Mouse (Mus musculus): ENCODE data around the gene Tex2.
A peak's percentile ranks its signal among the peaks of the same experiment; 100 is the strongest.
"Not testable (repeated sequence)": the region's sequence is repeated elsewhere in the genome, so short reads cannot be mapped to it uniquely, and the experiment has no call there.

Gene Tex2

DNA sequence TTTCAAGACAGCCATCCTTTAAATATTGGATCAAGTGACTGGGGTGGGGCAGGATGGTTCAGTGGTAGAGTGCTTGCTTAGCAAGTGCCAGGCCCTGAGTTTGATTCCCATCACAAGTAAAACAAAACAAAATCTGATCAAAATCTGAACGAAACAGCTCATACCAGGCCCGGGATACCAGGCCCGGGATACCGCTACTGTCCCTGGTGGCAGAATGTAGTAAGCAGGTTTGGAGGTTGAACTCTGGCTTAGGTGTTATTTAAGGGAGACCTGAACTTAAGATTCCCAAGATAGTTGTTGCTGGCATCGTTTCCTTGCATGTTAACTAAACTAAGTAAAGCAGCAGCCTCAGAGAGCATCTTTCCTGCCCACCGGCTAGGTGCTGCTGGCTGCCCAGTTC, 107.0 kb downstream of the Tex2 start:
- no peak for DNase-seq (ENCODE audit: low spot score)

DNA sequence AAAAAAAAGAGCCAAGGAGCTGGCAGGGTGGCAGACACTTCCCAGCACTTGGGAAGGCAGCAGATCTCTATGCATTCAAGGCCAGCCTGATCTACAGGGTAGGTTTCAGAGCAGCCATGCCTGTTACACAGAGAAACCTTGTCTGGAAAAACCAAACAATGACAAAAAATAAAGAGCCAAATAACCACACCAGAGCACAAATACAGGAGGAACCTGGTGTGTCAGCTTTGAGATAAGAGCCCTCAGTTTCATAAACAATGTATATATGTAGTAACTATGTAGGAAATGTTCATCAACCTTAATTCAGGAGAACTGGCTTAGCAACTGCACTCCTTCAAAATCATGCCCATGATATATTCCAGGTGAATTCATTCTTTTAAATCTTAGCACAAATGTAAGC, 109.1 kb downstream of the Tex2 start:
- no peak for DNase-seq (ENCODE audit: low spot score)

DNA sequence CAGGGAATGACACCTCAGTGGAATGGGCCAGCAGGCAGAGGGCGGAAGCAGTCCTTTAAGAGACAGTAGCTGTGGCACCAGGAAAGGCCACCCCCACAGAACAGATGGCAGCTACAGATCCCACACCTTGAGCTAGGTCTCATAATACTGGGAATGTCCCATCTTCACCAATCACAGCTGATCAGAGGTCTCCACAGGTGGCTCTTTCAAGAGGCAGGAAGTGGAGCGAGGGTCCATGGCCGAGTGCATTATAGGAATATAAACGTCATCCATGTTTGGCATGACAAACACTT, 109.9 kb downstream of the Tex2 start:
- no peak for DNase-seq (ENCODE audit: low spot score)

DNA sequence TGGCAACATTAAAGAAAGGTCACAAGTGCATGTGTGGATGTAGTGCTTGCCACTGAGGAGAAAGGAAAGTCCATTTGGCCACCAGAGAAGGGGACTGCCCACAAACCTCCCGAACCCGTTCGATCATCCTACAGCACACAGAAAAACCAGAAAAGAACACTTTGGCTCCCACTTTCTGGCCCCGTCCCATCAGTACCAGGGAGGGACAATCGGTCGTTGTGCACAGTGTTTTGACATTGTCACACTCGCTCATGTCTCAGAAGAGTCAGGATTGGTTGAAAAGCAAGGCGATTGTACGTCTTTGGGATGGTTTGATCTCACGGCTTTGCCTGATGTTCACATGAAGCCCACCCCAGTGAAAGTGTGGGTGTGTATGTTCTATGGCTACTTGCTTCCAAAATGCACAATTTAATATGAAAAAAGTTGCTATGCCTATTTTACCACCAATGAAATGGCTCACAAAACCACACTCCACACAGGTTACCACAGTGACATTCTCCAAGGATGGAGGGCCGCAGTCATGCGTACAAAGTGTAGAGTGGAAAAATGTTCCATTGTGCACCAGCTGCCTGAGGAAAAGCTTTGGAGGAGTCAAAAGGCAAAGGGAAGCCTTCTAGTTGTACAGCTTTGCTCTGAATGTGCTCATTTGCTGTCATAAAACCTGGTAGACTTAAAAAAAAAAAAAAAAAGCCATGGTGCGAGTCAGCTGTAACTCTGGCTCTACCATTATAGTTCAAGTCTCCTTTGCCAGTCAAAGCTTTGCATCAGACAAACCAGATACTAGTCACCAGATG, 110.4 kb downstream of the Tex2 start:
- no peak for DNase-seq (ENCODE audit: low spot score)

DNA sequence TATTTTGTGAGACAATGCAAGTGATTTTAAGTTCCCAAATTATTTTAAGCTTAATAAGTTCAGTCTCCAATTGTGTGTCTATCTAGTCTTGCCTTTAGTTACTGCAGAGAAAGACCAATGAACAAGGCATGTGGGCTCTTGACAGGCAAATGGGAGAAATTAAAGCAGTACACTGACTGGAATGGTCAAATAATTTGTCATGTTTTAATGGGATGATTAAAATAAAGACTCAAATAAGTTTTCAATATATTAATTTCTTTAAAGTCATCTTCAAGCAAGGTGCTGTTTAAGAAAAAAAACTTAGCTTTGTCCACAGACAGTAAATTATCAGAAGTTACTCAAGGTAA, 111.1 kb downstream of the Tex2 start:
- no peak for DNase-seq (ENCODE audit: low spot score)

DNA sequence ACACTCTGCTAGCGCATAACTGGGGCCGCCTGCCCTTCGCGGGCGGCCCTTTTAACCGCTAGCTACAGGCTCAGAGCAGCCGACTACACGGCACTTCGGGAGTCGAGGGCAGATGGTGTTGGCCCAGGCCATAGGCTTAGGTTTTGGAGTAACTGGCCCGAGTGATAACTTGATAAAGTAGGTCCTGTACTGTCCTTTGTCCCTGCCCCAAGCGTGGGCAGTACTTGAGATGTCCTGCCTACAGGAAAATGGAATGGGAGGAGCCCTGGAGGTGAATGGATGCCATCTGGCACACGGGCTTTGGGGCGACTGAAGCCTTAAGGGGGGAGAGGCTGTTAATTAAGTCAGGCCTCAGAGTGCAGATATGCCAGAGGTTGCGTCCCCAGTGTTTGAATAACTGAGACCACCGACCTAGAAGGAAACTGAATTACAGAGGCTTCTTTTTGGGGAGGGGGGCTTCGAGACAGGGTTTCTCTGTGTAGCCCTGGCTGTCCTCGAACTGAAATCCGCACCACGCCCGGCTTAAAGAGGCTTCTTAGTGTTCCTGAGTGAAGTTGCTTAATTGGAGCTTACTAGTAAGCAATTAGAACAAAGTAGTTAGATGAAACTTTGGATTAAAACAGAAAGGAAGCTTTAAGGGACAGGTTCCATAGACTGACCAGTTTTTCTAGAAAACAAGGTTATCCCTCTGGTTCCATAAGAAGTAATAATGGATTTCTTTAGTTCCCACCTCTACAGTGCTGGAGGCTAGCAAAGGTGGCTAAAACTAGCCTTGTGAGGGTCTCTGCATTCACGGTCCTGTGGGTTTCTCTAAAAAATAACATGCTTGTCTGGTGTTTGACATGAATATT, 111.7 kb downstream of the Tex2 start:
- DNase-seq (ENCODE audit: low spot score) = peak; percentile 70

DNA sequence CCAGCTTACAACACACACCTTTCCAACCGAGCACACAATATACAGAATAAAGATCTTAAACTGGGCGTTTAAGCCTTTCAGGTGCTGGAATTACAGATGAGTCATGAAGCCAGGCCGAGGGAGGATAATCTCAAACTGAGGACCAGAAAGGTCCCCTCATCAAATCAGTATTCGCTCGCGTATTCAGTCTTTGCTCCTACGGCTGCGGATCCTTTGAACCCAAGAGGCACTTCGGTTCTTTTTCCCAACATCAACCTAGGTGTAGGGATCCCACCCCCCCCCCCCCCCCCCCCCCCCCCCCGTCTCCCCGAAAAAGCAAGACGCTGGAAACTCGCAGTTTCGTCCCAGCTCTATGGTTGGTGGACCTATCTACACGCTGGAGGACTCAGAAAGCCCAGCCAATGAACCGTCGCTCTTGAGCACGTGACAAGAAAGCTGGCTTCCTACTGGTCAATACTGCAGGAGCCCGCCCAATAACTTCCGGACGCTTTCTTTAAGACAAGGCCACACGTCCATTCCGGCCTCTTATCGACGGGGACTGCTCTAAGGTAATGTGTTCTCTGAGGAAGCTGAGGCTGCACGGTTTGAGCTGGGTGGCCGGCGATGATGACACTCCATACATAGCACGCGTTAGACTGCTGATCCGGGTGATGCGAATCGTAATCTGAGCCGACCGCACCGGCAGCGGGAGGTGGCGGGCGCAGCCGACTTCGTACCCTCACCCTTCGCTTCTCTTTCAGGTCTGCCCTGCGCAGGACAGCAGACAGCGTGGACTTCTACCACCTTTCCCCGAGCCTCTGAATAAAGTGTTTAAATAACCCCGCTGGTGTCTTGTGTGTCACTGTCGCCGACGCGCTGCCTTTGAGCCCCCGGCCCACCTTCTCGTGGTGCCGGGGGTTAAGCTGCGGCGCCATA, 112.6 kb downstream of the Tex2 start:
- peak; percentile 93 for DNase-seq (ENCODE audit: low spot score)

DNA sequence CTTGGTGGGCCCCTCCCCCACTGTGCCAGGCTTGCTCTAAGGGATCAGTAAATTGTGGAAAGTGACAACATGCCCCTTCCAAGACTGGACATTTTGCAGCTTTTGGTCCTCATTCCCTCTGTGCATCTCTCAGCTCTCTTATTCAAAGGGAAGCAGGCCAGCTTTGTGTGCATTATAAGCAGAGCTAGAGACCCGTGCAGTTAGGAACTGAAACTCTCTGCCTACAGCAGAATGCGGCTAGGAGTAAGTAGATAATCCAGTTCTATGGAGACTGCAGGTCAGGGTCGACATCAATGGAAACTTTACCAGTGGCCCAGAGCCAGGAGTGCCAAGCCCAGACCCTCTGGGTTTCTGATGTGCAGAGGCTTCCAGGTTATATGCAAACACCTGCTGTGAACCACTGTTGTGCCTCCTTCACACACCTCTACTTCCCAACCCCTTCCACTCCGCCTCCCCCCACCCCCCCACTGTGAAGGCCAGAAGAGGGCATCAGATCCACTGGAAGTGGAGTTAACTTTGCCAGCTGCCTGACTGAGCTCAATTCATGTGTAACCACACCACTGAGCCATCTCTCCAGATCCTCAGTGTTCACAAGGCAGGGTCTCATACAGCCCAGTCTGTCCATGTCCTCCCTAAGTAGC, 114.4 kb downstream of the Tex2 start:
- no peak for DNase-seq (ENCODE audit: low spot score)

DNA sequence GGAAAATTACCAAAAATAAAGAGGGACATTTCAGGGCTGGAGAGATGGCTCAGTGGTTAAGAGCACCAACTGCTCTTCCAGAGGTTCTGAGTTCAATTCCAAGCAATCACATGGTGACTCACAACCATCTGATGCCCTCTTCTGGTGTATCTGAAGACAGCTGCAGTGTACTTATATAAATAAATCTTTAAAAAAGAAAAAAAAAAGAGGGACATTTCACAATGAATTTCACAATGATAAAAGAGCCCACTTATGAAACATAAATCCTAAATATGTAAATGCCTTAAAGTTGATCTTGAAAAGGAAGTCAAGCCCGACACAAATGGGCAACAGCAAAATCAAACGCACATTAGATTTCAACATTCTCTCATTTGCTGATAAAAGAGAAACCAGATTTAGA, 115.3 kb downstream of the Tex2 start:
- no peak for DNase-seq (ENCODE audit: low spot score)

DNA sequence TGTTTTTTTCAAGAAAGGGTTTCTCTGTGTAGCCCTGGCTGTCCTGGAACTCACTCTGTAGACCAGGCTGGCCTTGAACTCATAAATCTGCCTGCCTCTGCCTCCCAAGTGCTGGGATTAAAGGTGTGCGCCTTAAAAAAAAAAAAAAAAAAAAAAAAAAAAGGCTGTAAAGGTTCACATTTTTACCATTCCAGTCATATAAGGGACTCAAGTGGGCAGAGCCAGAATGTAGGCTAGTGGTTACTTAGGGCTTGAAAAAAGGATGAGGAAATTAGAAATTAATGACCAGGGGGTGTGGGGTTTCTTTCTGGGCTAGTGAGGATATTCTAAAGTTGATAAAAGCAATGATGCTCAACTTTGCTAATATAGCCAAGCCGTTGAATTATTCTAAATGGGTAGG, 116.2 kb downstream of the Tex2 start:
- DNase-seq (ENCODE audit: low spot score) = not testable (repeated sequence)

DNA sequence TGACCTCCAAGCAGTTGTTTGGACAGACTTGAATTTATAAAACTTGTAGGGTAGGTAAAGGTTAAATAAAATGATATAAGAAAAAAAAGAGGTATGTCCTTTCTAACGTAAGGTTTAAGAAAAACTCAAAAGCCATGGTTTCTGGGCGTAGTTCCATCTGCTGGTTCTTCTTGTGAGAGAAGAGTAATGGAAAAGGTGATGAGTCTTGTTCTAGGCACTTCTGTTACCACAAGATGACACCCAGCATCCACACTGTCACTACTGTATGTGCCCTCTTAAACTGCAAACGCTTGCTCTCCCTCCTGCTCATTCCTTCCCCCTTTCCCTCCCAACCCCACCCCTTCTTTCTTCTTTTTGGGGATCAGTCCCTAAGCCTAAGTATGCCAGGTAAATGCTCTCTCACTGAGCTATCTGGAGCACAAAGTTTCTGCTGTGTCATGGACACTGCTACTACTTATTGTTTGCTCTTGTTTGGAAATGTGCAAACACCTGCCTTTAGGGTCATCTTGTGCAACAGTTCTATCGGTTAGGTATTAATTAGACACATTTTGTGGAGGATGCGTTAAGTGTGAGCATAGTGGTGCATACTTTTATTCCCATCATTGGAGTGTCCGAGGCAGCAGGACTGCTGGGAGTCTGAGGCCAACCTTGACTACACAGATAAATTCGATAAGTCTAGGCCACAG, 120.1 kb downstream of the Tex2 start:
- DNase-seq (ENCODE audit: low spot score) = no peak

DNA sequence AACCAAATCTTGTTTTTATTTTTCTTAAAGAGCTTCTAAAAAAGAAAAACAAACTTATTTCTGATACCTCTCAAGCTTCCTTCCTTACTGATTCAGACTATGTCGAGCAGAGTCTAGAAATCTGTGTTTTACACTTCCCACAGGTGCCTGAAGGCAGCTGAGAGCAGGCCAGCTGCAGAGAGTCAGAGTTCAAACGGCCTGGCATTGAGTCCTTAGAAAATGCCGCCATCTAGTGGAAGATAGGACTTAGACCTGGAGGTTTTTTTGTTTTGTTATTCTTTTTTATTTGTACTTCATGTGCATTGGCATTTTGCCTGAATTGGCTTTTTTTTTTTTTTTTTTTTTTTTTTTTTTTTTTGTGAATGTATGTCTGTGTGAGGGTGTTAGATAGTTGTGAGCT, 121.8 kb downstream of the Tex2 start:
- peak; percentile 53 for DNase-seq (ENCODE audit: low spot score)

DNA sequence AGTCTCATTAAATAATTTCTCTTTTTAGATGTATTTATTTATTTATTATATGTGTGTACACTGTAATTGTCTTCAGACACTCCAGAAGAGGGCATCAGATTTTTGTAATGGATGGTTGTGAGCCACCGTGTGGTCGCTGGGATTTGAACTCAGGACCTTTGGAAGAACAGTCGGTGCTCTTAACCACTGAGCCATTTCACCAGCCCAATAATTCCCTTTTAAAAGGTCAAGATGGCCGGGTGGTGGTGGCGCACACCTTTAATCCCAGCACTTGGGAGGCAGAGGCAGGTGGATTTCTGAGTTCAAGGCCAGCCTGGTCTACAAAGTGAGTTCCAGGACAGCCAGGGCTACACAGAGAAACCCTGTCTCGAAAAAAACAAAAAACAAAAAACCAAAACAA, 122.6 kb downstream of the Tex2 start:
- DNase-seq (ENCODE audit: low spot score) = not testable (repeated sequence)

DNA sequence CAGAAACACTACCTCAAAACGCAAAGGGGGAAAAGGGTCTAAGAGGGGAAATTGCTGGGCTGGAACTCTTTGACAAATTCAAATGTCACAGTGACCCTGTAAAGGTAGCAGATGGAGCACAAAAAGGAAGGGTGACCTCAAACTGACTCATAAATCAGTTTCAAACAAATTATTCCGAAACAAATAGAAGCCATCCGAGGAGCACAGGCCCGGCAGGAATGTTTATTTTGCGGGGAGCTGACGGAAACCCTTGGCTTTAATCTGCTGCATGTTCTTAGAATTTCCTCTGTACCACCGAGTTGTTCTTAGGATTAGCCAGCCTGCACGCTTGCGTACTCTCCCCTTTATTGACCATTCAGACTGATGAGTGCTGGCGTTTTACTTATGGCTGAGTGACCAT, 123.2 kb downstream of the Tex2 start:
- no peak for DNase-seq (ENCODE audit: low spot score)

DNA sequence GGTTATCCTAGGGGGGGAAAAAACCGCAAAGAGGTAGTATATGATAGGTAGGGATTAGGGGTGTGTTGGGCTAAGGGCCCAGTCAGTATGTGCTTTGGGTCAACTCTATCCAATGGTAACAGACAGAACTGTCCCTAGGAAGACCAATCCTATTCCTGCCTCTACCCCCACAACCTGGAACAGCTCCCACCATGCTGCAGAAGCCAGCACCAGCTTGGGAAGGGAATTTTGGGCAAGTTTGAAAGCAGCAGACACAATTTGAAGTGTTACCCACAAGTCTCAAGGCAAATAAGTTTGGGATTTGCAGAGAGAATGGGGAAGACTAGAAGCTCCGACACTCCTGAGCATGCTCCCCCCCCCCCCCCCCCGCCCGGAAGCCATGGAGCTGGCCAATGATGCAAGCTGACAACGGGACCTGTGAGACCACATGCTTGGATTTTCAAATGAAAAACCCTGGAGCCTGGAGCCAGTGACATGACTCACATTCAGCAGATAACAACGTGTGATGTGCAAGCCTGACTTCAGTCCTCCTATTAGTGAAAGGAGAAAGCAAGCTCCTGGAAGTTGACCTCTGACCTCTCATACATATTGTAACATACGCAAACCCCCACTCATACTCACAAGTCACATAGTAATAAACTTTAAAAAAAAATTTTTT, 124.1 kb downstream of the Tex2 start:
- DNase-seq (ENCODE audit: low spot score) = no peak

DNA sequence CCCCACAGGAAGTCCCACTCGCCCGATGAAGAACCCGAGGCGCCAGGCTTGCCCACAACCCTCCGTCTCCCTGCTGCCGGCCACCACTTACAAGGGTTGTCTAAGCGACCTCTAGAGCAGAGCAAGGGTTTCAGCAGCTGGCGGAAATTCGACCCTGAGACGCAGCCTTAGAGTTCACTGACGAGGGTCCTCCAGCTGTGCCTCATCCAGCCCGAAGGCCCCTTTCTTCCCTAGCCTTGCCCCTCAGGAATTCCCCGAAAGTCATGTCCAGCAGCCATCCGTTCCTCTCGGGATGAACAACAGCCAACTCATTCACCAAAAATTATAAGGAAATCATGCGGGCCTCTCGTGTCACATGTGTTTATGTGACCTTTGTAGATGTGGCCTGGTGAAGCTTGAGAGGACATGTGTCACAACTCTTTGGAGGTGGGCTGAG, 125.1 kb downstream of the Tex2 start:
- no peak for DNase-seq (ENCODE audit: low spot score)

DNA sequence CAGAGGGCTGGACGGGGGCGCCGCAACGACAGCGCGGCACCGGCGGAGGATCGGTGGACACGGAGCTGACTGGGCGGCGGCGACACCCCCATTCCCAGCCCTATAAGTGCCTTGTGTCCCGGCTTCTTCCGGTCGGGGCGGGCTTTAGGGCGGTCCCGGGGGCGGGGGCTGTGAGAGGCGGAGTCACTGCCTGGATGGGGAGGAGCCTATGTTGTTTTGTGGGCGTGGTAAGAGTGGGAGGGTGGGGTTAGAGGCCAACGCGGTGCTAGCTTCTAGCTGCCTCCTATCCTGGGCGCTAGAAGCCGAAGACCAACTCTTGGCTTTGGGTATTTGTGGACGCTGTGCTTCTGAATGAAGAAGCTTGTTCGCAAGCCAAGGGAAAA, 125.5 kb downstream of the Tex2 start, which contains the start of gene Ern1:
Ern1 (minus strand) TSS at position 120 of the 383 bp plus-strand sequence.
- DNase-seq (ENCODE audit: low spot score) = peak; percentile 97

DNA sequence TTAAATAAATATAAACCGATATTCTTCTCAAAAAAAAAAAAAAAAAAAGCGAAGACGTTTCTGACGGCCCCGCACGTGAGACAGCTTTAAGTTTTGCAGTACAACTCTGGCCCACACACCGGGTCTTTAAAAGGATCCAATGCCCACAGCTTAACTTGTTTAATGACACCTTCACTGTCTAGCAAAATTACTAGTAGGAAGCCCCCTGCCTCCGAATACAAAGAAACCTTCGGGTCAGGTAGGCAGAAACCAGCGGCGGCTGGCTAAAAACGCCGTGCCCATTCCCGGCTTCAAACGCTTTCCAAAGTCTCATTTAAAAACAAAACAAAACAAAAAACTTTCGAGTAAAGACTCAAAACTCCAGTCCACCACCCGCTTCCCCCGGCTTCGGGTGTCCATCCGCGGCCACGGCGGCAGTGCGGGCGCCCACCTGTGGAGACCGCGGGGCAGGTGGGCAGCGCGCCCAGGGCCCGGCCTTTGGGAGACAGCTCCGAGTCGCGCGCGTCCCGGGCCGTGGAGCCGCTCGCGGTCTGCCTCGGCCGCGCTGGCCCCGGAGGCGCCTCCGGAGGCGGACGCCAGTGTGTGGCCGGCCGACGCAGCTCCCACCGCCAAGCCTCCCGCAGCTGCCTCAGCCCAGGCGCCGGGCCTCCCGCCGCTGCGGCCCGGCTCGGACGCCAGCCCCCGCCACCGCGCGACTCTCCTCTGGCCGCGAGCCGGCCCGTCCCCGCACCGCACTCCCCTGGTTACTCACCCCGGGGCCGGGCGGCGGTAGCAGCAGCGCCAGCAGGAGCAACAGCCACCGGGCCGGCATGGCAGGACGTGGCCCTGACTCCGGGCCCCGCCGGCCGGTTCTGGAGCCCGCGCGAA, 126.1 kb downstream of the Tex2 start:
- peak; percentile 37 for DNase-seq (ENCODE audit: low spot score)

DNA sequence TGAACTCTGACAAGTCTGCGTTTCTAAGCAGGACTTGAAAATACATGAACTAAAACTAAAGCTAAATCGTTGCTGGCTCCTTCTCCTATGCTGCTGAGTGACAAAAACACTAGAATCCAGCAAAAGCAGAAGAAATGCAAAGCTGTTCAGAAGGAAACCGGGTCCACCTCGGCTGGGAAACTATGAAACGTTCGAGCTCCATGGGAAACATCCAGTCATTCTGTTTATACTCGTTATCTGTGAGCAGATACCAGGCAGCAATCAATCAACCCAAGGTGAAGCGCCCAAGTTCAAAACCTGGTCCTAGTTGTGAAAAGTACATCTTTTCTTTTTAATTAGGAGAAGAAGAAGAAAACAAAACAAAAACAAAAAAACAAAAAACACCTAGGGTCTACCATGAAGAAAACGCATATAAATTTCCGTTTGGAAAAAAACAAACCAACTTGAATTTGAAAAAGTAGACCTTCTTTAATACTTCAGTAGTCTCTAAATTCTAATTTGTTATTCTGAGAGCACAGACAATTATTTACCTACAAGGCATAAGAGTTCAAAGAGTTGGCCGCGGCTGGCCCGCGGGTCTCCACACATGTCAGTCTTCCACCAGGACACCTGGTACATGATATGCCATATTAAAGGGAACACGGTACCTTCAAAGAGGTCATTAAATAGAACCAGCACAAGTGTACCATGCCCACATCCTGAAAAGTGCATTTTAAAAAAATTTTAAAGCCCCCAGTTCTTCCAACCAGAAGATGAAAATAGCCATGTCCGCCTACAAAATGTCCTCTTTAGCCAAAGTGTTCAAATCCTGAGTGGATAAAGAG, 127.0 kb downstream of the Tex2 start:
- no peak for DNase-seq (ENCODE audit: low spot score)
